Mouse (Mus musculus) adrenal gland (tissue): ENCODE measurements around the gene Slc13a2.

Experiments
- intact Hi-C: fragments of 180-260 bp; cut with DNase I; formaldehyde crosslinking; loops from one replicate; pipeline ENCODE4 v1.15.1; 2025

Slc13a2 gene

DNA sequence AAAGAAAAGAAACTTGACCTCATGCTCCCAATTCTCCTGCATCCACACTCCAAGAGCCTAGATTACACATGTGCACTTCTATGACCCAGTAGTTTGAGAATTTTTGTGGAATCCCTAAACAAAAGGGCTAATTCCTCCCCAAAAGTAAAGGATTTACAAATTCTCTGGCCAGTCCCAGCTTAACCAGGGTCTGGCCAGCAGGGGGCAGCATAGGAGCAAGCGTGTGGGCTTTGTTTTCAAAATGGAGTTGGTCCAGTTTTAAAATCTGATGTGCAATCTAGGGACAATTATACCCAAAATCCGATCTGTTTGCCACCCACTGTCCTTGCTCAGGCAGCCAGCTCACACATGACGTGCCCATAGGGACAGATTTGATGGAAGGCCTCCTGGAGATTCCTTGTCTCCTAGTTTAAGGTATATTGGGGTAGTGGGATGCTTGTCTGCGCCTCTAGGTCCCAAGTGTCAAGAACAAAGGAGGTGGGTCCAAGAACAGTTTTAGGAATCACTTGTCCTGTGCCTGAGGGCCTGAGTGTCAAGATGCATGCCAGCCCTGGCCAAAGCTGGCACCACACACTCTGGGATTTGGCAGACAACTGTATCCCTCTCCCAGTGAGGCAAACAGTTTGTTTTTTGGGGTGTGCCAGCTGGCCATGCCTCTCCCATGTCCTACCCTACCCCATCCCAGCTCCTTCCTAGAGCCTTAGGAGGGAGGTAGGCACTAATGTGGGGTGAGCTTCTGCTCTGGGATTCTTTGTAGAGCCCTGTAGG lies 66.4 kb downstream of the Slc13a2 start:
- intact Hi-C loops, result loop anchor here (5.0 kb wide), 1 partner anchor 97 kb away; no protein-coding TSS in a partner anchor

GRCm38 (mm10) chr11:78354905-78355304 lies 67.1 kb downstream of the Slc13a2 start:
- intact Hi-C loops, result loop anchor here (5.0 kb wide), 1 partner anchor 97 kb away; no protein-coding TSS in a partner anchor

GRCm38 (mm10) chr11:78353081-78353480 lies 68.9 kb downstream of the Slc13a2 start:
- intact Hi-C loops, result no loop called here

GRCm38 (mm10) chr11:78349441-78350358 lies 72.3 kb downstream of the Slc13a2 start:
- intact Hi-C loops, result loop anchor here (5.0 kb wide), 3 partner anchors 52 to 87 kb away; partner anchors contain the start of gene 2610507B11Rik

- intact Hi-C loops, result loop anchor here (5.0 kb wide), 3 partner anchors 51 to 86 kb away; partner anchors contain the start of gene 2610507B11Rik
These were observed 73.5 kb downstream of the Slc13a2 start for GRCm38 (mm10) chr11:78348474-78348873.

GRCm38 (mm10) chr11:78347908-78348307 lies 74.1 kb downstream of the Slc13a2 start:
- intact Hi-C loops, result loop anchor here (5.0 kb wide), 3 partner anchors 51 to 86 kb away; partner anchors contain the start of gene 2610507B11Rik
